Mouse (Mus musculus) left cerebral cortex, adult 18-20 months (tissue): ENCODE results near the gene Usp50. TPM values are rescaled to one million over a fixed set of nuclear protein-coding genes. Genes with fewer than 3 reads are reported as not detected.

Experiments
- DNase-seq, 2 experiments: peaks; one replicate each; pipeline ENCODE4 v3.0.0; 2021 to 2022; ENCODE audit warnings: low spot score in 2 of 2, mixed read lengths in 1 of 2
- total RNA-seq, 2 experiments: library from RNA; stranded (reverse); gene quantifications; 2 replicates each; pipeline ENCODE4 v1.2.3; 2021

Gene Usp50
- total RNA-seq, 2 experiments from 2014 or later: 0.49 TPM; not detected in 1

- no peak for DNase-seq
These were observed 27.6 kb downstream of the Usp50 start for GRCm38 (mm10) chr2:126755664-126756063.

DNA sequence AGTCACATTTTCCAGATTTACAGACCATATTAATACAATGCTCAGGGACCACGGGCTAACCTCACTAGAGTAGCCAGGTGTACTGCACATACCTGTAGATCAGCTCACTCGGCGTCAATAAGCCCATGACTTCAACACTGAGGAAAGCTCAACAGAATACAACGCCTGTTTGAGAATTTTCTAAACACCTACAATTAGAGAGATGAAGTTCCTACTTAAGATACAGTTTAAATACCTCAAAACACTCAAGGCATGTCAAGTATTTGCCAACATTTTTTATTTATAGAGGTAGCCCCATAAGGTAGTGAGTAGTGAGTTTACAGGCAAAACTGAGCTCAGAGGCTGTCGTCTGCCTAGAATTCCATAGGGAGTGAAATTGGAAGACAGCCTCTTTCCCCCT, 39.9 kb downstream of the Usp50 start:
- no peak for DNase-seq

DNA sequence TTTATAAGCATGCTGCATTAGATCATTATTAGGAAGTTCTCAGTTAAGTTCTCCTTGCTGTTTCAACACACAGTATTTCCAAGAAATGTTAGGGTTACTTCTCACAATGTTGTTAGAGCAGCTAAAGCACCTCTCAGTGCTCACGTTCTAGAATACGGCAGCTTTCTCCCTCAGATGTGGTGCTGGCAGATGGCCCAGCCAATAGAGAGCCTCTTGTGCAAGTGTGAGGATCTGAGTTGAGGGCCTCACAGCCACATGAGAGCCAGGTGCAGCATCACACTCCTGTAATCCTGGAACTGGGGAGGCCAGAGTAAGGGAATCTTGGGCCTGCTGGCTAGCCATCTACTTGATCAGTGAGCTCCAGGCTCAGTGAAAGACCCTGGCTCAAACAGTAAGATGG, 43.0 kb downstream of the Usp50 start:
- DNase-seq: no peak

DNA sequence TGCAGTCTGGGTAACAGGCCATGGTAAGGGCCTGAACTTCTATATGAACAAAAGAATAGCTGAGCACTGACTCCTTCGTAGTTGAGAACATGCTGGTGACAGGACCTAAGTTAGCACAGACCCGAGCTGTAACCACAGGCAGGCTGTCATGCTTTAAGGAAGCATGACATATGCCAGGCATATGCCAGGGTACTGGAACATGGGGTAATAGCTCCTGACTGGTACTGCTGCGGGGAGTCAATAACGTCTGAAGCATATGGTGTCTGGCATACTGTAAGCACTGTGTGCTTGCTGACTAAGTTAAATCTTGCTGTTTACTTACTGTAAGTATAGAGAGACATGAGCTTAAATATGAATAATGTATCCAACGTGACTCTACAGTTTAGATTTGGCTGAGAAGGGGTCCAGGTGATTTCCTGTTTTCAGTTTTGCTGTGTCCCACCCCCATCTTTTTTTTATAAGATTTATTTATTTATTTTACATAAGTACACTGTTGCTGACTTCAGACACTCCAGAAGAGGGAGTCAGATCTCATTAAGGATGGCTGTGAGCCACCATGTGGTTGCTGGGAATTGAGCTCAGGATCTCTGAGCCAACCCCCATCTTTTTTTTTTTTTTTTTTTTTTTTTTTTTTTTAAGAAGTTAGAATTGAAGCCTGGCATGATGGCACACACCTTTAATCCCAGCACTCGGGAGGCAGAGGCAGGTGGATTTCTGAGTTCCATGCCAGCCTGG, 47.8 kb downstream of the Usp50 start:
- no peak for DNase-seq

DNA sequence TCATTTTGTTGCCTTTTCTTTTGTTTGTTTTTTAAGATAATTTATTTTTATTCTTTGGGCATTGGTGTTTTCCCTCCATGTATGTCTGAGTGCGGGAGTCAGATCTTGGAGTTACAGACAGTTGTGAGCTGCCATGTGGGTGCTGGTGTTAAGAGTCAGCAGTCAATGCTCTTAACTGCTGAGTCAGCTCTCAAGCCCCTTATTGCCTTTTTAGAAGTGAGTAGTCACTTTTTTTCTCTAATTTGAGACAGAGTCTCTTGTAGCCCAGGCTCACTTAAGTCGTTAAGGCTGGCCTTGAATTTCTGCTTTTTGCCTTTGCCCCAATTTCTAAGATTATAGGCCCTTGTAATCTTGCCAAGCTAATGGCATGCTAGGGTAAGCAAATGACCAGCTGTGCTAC, 52.8 kb downstream of the Usp50 start:
- no peak for DNase-seq

- DNase-seq: no peak
These were observed 54.1 kb downstream of the Usp50 start for GRCm38 (mm10) chr2:126729207-126729606.

GRCm38 (mm10) chr2:126712950-126713349, 70.3 kb downstream of the Usp50 start:
- DNase-seq: no peak

DNA sequence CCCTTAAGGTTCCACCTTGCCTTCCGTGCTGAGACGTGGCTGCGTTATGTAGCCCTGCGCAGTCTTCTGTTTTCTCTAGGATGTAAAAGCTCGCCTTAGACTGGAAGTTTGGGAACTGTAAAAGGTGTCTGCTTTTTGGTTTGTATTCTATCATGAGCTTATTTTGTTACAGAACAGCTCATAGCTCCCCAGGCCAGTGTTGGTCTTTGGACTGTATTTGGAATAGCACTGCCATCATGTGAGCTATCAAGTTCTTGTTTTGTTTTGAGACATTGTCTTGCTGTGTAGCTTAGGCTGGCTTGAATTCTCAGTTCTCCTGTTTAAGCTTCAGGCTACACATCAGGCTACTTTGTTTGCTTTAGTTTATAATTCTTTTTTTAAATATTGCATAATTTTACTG, 70.7 kb downstream of the Usp50 start:
- DNase-seq: no peak

- DNase-seq: no peak
These were observed 74.9 kb downstream of the Usp50 start for GRCm38 (mm10) chr2:126708361-126708760.

GRCm38 (mm10) chr2:126707438-126707779, 75.9 kb downstream of the Usp50 start:
- DNase-seq: no peak

GRCm38 (mm10) chr2:126706759-126707437, 76.4 kb downstream of the Usp50 start, which contains the start of gene Usp8:
TSS of gene Usp8 (plus strand) at chr2:126707328.
- peak; percentile 99 for DNase-seq

DNA sequence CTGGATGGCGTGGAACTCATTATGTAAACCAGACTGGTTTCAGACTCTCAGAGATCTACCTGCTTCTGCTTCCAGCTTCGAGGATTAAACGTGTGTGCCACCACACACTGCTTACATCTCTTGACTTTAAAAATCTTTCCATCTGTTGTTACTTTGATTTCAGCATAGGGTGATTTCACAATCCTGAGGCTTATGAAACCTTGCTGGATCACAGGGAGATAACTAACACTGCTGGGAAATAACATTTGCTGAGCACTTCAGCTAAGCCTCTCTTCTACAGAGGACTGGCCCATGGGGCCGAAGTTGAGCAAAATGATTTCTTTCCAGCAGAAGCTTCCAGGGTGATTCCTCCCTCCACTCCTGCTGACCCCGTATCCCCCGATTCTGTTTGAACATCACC, 88.0 kb downstream of the Usp50 start:
- DNase-seq: no peak

DNA sequence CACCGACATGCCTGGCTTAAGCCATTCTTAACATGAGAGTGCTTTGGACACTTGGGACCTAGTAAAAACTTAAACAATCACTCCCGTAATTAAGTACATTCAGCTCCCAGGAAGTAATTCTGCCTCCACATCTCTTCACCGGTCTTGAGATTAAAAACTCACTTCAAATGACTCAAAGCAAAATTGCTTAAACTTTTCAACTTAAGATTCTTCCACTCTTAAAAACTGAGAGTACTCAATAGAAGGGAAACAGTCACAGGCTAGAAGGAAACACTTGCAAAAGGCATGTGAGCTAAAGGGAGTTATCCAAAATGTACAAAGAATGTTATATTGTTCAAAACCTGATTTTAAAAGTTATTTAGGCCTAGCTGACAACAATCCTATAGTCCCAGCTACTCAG, 92.0 kb downstream of the Usp50 start:
- no peak for DNase-seq

- no peak for DNase-seq
These were observed 100.3 kb downstream of the Usp50 start for GRCm38 (mm10) chr2:126682937-126683336.

GRCm38 (mm10) chr2:126682333-126682732, 100.9 kb downstream of the Usp50 start:
- no peak for DNase-seq

DNA sequence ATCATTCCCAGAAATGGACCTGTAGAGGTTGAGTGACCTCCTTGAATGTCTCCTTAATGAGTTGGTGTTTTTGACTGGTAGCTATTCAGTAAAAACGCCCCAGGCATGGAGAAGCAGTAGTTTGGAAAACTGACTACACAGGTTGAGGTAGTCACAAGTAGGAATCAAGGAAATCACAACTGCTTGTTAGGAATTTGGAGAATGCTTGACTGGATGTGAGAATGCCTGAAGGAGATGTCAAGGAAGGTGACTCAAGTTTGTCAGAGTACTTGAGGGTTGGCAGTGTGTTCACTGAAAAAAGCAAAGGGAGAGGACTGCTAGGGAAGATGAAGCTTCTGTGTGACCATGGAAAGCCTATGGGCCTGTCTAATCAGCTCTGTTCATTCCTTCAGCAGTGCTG, 105.9 kb downstream of the Usp50 start:
- DNase-seq: no peak

DNA sequence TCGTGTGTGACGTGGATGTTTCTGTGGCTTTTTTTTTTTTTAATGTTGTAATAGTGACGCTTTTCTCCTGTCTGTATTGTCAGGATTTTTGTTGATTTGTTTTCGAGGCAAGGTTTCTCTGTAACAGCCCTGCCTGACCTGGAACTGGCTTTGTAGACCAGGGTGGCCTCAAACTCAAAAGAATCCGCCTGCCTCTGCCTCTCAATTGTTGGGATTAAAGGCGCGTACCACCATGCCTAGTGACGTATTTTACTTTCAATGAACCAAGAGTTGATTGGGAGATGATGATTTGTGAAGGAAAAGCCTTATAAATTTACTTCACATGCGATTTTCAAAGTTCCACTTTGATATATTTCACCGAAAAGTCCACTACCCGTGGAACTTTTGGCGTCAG, 107.2 kb downstream of the Usp50 start, which contains the start of gene Gabpb1:
Gene Gabpb1, minus strand, starts transcription at position 216 of the 394 bp plus-strand sequence.
- no peak for DNase-seq

DNA sequence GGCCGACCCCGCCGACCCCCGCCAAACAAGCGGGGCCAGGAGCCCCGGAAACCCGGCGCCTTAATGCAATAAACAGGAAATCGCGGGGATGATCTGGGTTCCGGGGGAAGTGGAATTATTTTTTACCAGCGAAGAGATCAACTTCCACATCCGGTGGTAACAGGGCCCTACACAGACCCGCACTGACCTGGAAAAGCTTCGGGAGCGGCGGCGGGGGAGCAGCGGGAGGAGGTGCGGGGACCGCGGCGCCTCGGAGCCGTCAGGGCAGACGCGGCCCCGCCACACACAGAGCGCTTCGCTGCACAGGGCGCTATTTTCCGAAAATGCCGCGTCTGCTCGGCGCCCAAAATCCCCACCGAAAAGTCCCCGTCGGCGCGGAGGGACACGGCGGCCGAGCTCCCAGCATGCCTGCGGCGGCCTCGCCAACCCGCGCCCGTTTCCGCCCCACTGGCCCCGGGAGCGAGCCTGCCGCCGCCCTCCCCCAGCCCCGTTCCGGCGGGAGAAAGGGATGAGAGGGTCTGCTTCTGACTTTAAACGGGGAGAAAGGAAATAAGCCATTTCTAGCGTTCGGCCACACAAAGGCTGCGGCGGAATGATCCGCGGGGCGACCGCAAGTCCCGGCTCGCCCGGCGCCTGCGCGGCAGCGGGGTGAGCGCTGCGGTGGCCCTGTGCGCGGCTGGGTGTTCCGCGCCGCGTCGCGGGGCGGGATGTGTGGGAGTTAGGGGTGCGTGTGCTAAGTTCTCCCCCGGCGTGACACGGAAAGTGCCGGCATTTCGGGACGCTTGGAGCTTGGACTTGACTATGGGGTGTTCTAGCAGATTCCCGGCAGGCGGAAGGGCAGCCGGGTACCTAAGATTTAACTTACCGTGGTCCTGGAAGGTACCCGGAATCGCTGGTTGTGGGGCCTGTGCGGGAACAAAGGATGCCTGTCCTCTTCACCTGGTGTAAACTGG, 107.8 kb downstream of the Usp50 start:
- DNase-seq: peak; percentile 76 to 86

DNA sequence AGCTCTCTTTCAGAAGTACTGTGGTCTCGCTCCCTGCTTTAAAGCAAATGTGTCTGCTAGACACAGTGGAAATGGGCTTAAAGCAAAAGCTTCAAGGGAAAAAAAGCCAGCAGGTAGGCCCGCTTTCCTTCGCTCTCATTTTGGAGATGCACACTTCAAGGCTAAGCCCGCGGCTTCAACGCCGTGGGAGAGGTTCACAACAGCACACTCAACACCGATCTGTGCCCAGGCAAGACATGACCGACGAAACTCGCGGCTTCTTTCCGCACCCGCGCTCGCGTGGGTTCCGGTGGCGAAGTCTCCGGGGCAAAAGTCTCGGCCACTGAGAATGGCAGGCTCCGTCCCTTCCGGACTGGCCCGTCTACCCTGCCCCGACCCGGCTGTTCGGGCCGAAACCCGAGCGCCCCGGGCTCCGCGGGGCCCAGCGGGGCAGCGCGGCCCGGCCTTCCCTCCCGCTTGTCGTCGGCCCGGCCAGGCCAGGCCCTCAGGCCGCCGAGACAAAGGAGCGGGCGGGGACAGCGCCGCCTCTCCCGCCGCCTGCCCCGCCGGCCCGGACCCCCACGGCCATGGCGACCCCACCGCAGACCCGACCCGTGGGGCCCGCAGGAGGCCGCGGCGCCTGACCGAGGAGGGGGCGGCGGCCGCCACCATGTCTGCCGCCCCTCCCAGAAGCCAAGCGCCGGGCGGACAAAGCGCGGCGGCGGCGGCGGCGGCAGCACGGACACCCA, 108.7 kb downstream of the Usp50 start:
- peak; percentile 8 to 42 for DNase-seq

DNA sequence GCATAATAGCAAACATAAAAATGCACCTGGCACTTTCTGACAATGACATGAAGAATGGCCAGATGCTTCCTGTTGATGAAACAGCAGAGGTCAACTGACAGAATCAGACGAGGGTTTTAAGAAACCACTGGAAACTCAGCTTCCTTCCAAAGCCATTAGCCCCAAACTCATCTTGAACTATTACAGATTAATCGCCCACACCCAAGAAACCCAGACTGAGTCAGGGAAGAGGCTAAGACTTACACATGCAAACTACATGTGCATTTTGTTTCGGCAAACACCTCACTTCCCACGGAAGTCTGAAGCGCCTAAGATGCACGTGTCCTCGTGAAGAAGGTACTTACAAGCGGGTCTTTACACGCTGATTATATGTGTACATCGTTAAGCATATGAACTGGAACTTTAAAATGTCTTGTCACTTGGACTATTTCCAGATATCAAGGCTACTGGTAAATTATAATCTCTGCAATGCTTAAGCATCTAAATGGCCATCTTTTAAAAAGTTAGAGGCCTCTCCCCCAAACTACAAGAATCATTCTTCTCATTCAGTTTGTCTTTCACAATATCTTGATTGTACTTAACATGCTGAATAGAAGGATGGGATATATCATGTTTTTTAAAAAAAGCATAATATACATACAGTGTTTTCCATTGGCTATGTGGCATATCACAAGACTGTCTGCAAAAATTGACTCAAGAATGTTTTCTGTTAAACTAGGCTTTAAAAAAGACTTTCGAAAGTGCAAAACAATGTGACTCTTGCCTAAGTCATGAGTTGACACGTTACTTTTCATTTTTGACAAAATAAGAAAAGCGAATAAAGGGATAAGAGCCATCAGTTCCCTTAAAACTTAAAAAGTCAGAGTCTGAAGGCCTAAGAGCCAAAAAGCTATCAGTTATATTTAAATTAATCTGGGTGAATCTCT, 109.7 kb downstream of the Usp50 start:
- DNase-seq: no peak
